Mouse (Mus musculus) liver, adult 2 months (tissue): ENCODE measurements at regions not wholly inside any gene's neighbourhood (a gene's known extent, or its start where the extent isn't known, plus 50 kb on each side); places are given as distances from the start of the nearest gene placed in this dataset.

Experiments used
- DNase-seq: peaks from one replicate; pipeline ENCODE4 v3.0.0-alpha.2; 2011; ENCODE audit warnings: low read depth, low spot score; ENCODE audit errors: extremely low read depth
- H3K27ac ChIP-seq: fragments of 200-500 bp; replicated peaks from 2 replicates; pipeline ENCODE4 v1.5.1; 2012; ENCODE audit warnings: low read depth, mild to moderate bottlenecking, control low read depth, inconsistent platforms, low read length; ENCODE audit not compliant: insufficient read depth
- H3K27me3 ChIP-seq: fragments of 200-500 bp; 2 replicates; pipeline ENCODE4 v1.6.1; 2012; ENCODE audit warnings: mild to moderate bottlenecking, moderate library complexity, low read length, inconsistent platforms; ENCODE audit not compliant: control insufficient read depth, insufficient read depth
- H3K36me3 ChIP-seq: fragments of 200-500 bp; 2 replicates; pipeline ENCODE4 v1.6.1; 2012; ENCODE audit warnings: low read length, inconsistent platforms; ENCODE audit not compliant: control insufficient read depth, insufficient read depth
- H3K4me1 ChIP-seq: fragments of 200-500 bp; 2 replicates; pipeline ENCODE4 v1.6.1; 2011; ENCODE audit warnings: low read length; ENCODE audit not compliant: control insufficient read depth, insufficient read depth
- H3K4me3 ChIP-seq: fragments of 200-500 bp; 2 replicates; pipeline ENCODE4 v1.5.1; 2011; ENCODE audit warnings: low read depth, mild to moderate bottlenecking, control low read depth, low read length, moderate library complexity; ENCODE audit not compliant: insufficient read depth
- H3K79me2 ChIP-seq: fragments of 200-500 bp; 2 replicates; pipeline ENCODE4 v1.6.1; 2012; ENCODE audit warnings: inconsistent platforms, mild to moderate bottlenecking, low read length, moderate library complexity; ENCODE audit not compliant: control insufficient read depth, insufficient read depth
- H3K9ac ChIP-seq: fragments of 200-500 bp; 2 replicates; pipeline ENCODE4 v1.6.1; 2012; ENCODE audit warnings: low read depth, mild to moderate bottlenecking, control low read depth, inconsistent platforms, low read length
- CTCF ChIP-seq: fragments of 200-500 bp; IDR thresholded peaks from 2 replicates; pipeline ENCODE4 v1.5.1; 2011; ENCODE audit warnings: low read depth, low read length, control low read depth
- POLR2A ChIP-seq: fragments of 200-500 bp; IDR thresholded peaks from 2 replicates; pipeline ENCODE4 v1.6.1; 2011; ENCODE audit warnings: low read length, control low read depth; ENCODE audit not compliant: insufficient read depth; ENCODE audit errors: extremely low read depth
- WGBS: fragments of 180-500 bp; shearing (Covaris S2); methylation state at CpG from one replicate; pipeline ENCODE4 v1.1.7; 2018; 5-methylcytosine and 5-hydroxymethylcytosine counted together

DNA sequence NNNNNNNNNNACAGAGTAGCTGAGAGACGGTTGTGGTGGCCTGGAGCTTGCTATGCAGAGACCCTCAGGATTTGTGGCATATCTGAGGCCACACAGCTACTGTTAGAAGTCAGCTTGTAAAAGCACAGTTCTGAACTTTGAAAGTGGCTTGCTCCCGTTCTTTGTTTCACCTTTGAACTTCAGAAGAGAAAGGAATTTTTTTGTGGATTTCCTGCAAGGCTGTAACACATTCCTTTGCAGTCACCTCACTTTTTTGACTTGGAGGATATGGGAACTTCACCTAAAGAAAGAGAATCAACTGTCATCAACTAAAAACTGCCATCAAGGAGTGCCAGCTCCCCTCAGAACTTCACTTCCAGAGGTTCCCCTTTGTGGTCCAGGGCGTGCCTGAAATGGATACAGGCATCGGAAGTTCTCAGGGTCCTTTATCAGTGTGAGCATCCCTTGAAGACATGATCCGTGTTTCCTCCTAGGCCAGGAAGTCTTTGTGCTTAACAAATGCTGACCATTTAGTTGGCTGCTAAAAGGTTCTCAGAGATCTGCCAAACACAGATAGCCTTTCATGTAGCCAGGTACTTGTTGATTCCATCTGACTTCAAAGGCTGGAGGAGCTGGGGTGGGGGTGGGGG is 275.5 kb downstream of the Mreg start:
- 37% methylated on average over 5 of the region's 5 CpGs for WGBS
- TF ChIP-seq CTCF = no peak
- no peak for TF ChIP-seq POLR2A
- peak overlapping the region; percentile 59 for H3K27ac ChIP-seq
- no peak overlapping the region for H3K9ac ChIP-seq
- H3K36me3 ChIP-seq = no peaks in the 10 kb centered on the region
- peaks cover 5% of the 10 kb centered on the region for H3K4me1 ChIP-seq
- no peaks in the 10 kb centered on the region for H3K27me3 ChIP-seq
- peak; percentile 56 for DNase-seq
- no peak overlapping the region for H3K4me3 ChIP-seq
- no peaks in the 10 kb centered on the region for H3K79me2 ChIP-seq

DNA sequence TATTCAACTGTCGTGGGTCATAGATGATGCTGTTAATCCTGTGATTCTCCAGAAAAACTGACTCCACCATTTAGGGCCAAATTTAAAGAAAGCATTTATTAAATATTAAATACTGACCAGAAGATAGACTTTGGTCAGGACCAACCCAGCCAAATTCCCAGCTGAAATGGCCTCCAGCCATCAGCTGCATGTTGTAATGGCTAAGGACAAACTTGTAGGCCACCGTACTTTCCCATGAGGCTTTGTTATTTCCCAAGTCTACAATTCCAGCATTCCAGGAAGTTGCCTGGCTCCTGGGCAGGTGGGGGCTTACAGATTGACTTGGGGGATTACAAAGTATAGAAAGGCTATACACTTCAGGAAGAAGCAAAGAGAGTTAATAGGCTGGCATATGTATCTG is 272.5 kb upstream of the Fn1 start:
- no peaks in the 10 kb centered on the region for H3K27me3 ChIP-seq
- TF ChIP-seq POLR2A (no peak), CTCF (no peak)
- no peak overlapping the region for H3K4me3 ChIP-seq
- H3K27ac ChIP-seq = no peak overlapping the region
- no peaks in the 10 kb centered on the region for H3K36me3 ChIP-seq
- no peak overlapping the region for H3K9ac ChIP-seq
- no peaks in the 10 kb centered on the region for H3K79me2 ChIP-seq
- H3K4me1 ChIP-seq = peaks cover 2% of the 10 kb centered on the region
- peak; percentile 74 for DNase-seq
- 57% methylated on average over 2 of the region's 2 CpGs for WGBS

DNA sequence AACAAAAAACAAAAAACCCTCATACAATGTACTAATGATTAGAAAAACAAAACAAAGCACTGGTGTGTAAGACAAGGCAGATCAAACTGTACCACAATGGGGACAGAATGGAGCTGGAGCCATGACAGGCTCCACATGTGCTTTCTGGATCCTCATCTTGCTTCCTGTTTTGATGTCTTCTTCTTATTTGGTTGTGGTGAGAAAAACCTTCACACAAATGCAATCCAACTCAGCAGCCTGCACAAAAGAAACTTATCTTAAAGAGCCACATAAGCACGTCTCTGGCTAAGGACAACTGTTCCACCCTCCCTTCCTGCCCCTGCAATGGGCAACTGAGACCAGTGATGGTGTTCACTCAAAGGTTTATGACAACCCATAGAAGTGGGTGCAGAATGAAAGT is 271.9 kb upstream of the Fn1 start:
- H3K79me2 ChIP-seq = no peaks in the 10 kb centered on the region
- H3K4me1 ChIP-seq = peaks cover 2% of the 10 kb centered on the region
- H3K27ac ChIP-seq = no peak overlapping the region
- no peak overlapping the region for H3K4me3 ChIP-seq
- no peak for DNase-seq
- WGBS = 79% methylated on average over 1 of the region's 1 CpGs
- no peak overlapping the region for H3K9ac ChIP-seq
- no peaks in the 10 kb centered on the region for H3K27me3 ChIP-seq
- no peaks in the 10 kb centered on the region for H3K36me3 ChIP-seq
- TF ChIP-seq CTCF (no peak), POLR2A (no peak)

DNA sequence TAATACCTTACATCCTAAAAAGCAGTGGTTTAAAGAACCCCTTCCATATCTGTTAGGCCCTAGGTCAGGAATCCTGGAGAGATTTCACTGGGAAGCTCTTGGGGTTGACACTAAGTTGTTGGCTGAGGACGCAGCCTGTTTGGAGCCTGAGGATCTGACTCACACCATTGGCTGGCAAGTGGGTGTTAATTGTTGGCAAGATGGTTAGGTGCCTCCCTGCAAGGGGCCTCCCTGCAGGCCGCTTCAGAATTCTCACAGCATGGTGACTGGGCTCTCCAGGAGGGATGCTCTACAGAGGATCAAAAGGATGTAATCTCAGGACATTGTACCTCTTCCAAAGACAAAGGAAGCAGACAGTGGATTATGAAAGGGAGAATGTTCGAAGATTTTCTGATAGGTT is 270.7 kb upstream of the Fn1 start:
- Histone ChIP-seq H3K9ac (no peak overlapping the region), H3K4me3 (no peak overlapping the region), H3K27me3 (no peaks in the 10 kb centered on the region), H3K79me2 (no peaks in the 10 kb centered on the region), H3K4me1 (peaks cover 2% of the 10 kb centered on the region), H3K27ac (no peak overlapping the region), H3K36me3 (no peaks in the 10 kb centered on the region)
- DNase-seq = no peak
- no peak for TF ChIP-seq POLR2A
- no peak for TF ChIP-seq CTCF
- 89% methylated on average over 3 of the region's 3 CpGs for WGBS

DNA sequence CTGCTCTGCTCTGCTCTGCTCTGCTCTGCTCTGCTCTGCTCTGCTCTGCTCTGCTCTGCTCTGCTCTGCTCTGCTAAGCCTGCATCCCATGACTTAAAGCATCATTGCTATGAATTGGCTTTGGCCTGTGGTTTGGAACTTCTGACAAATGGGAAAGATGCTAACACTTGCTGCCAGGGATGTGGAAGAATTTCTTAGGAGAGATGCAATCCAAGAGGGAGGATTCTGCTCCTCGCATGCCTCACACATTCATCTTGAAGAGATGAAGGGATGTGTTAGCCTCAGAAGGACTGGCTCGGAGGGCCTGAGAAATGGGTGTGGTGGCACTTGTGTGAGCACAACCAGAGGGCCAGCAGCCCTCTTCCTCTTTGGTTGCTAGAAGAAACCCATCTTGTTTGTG is 268.5 kb upstream of the Fn1 start:
- WGBS = 96% methylated on average over 2 of the region's 2 CpGs

DNA sequence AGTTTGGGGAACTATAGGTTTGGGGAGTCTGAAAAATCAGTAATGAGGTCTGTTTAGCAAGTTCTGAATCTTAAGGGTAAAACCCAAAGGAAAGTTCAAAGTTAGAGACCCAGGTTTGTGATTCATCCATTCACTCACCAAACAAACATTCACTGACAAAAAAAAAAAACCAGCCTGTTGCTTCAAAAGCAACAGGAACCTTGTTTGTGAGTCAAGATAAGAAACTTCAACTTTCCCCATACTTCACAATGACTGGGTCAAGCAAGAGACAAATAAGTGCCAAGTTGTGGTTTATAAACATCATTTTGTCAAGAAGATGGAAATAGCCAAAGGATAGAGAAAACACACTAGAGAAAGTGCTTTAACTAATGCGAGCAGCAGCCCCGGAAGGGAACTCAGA is 266.9 kb upstream of the Fn1 start:
- Histone ChIP-seq H3K36me3 (no peaks in the 10 kb centered on the region), H3K27ac (no peak overlapping the region), H3K4me1 (no peaks in the 10 kb centered on the region), H3K27me3 (no peaks in the 10 kb centered on the region), H3K4me3 (no peak overlapping the region), H3K9ac (no peak overlapping the region), H3K79me2 (no peaks in the 10 kb centered on the region)
- TF ChIP-seq POLR2A = no peak
- TF ChIP-seq CTCF = no peak
- WGBS = 75% methylated on average over 2 of the region's 2 CpGs
- DNase-seq = no peak

More for the DNA sequence above, 268.5 kb upstream of the Fn1 start:
- DNase-seq = no peak
- H3K79me2 ChIP-seq = no peaks in the 10 kb centered on the region
- no peaks in the 10 kb centered on the region for H3K27me3 ChIP-seq
- no peaks in the 10 kb centered on the region for H3K36me3 ChIP-seq
- no peak overlapping the region for H3K9ac ChIP-seq
- no peak overlapping the region for H3K27ac ChIP-seq
- TF ChIP-seq CTCF = no peak
- no peak for TF ChIP-seq POLR2A
- peaks cover 2% of the 10 kb centered on the region for H3K4me1 ChIP-seq
- no peak overlapping the region for H3K4me3 ChIP-seq
